Mouse (Mus musculus): Measurements from ENCODE around the gene Mgmt. TPM values are rescaled to one million over a fixed set of nuclear protein-coding genes. Genes with fewer than 3 reads are reported as not detected.

Mgmt gene
- total and polyA plus RNA-seq, 3 experiments, result not detected

GRCm38 (mm10) chr7:136930451-136930850, 36.0 kb downstream of the Mgmt start:
- no peaks in the 10 kb centered on the region for H3K79me2 ChIP-seq (ENCODE audit: control insufficient read depth, insufficient read depth, low read length, poor library complexity)
- H3K9me3 ChIP-seq (replicated peaks; ENCODE audit: insufficient read depth, low read length), result no peaks in the 10 kb centered on the region
- no peak for DNase-seq (ENCODE audit: low read depth, low spot score)
- no peaks in the 10 kb centered on the region for H3K4me1 ChIP-seq (ENCODE audit: control insufficient read depth in 1 of 2, insufficient read depth in 2 of 2, low read length in 2 of 2)
- TF ChIP-seq NRF1 (IDR thresholded peaks at IDR 0.05; ENCODE audit: insufficient read depth, low read depth, low read length, poor library complexity, severe bottlenecking) (no peak), SIN3A (IDR thresholded peaks at IDR 0.05; ENCODE audit: low read length) (no peak), KAT2A (conservative IDR thresholded peaks at IDR 0.05; ENCODE audit: low read depth, low read length) (no peak), MEF2A (IDR thresholded peaks at IDR 0.05; ENCODE audit: extremely low read depth, insufficient replicate concordance, low read depth, low read length, poor library complexity, severe bottlenecking) (no peak), TBP (IDR thresholded peaks at IDR 0.05; ENCODE audit: low read depth, low read length) (no peak), ZC3H11A (IDR thresholded peaks at IDR 0.05; ENCODE audit: low read depth, low read length) (no peak), EP300 (IDR thresholded peaks at IDR 0.05; ENCODE audit: low read depth in 1 of 2, low read length in 2 of 2) (no peak), POLR2AphosphoS5 (IDR thresholded peaks at IDR 0.05; ENCODE audit: borderline replicate concordance, low read depth, low read length) (no peak), UBTF (IDR thresholded peaks at IDR 0.05; ENCODE audit: borderline replicate concordance, insufficient read depth, low read depth, low read length) (no peak), HCFC1 (IDR thresholded peaks at IDR 0.05; ENCODE audit: low read depth, low read length) (no peak), ZMIZ1 (IDR thresholded peaks at IDR 0.05; ENCODE audit: low read depth, low read length) (no peak), TAL1 (IDR thresholded peaks at IDR 0.05; ENCODE audit: low read length) (no peak), CHD2 (IDR thresholded peaks at IDR 0.05; ENCODE audit: low read length) (no peak), GATA1 (IDR thresholded peaks at IDR 0.05; ENCODE audit: low read depth, low read length) (no peak), MAX (IDR thresholded peaks at IDR 0.05; ENCODE audit: low read length) (no peak)
- no peaks in the 10 kb centered on the region for H3K36me3 ChIP-seq (ENCODE audit: control insufficient read depth in 1 of 2, insufficient read depth in 2 of 2, low read length in 2 of 2)
- H3K27me3 ChIP-seq (ENCODE audit: control insufficient read depth in 1 of 2, insufficient read depth in 2 of 2, low read length in 2 of 2), result no peaks in the 10 kb centered on the region
- H3K4me3 ChIP-seq (ENCODE audit: control insufficient read depth in 1 of 2, insufficient read depth in 1 of 2, low read depth in 2 of 2, low read length in 2 of 2), result no peak overlapping the region
- H3K27ac ChIP-seq (ENCODE audit: control insufficient read depth, low read depth, low read length), result no peak overlapping the region
- no peak overlapping the region for H3K9ac ChIP-seq (ENCODE audit: control insufficient read depth, low read depth, low read length, poor library complexity, severe bottlenecking)

- Histone ChIP-seq H3K36me3 (ENCODE audit: control insufficient read depth in 1 of 2, insufficient read depth in 2 of 2, low read length in 2 of 2) (no peaks in the 10 kb centered on the region), H3K9me3 (replicated peaks; ENCODE audit: insufficient read depth, low read length) (no peaks in the 10 kb centered on the region), H3K4me1 (ENCODE audit: control insufficient read depth in 1 of 2, insufficient read depth in 2 of 2, low read length in 2 of 2) (no peaks in the 10 kb centered on the region), H3K79me2 (ENCODE audit: control insufficient read depth, insufficient read depth, low read length, poor library complexity) (no peaks in the 10 kb centered on the region), H3K4me3 (ENCODE audit: control insufficient read depth in 1 of 2, insufficient read depth in 1 of 2, low read depth in 2 of 2, low read length in 2 of 2) (no peak overlapping the region), H3K27me3 (ENCODE audit: control insufficient read depth in 1 of 2, insufficient read depth in 2 of 2, low read length in 2 of 2) (no peaks in the 10 kb centered on the region), H3K9ac (ENCODE audit: control insufficient read depth, low read depth, low read length, poor library complexity, severe bottlenecking) (no peak overlapping the region), H3K27ac (ENCODE audit: control insufficient read depth, low read depth, low read length) (no peak overlapping the region)
- TF ChIP-seq EP300 (IDR thresholded peaks at IDR 0.05; ENCODE audit: low read depth in 1 of 2, low read length in 2 of 2), result no peak
- TF ChIP-seq CTCF (IDR thresholded peaks at IDR 0.05 in 2 of 3, conservative IDR thresholded peaks at IDR 0.05 in 1 of 3; ENCODE audit: control insufficient read depth in 1 of 3, insufficient read depth in 1 of 3, low read depth in 2 of 3, low read length in 3 of 3, poor library complexity in 1 of 3, severe bottlenecking in 1 of 3), result no peak
- TF ChIP-seq HCFC1 (IDR thresholded peaks at IDR 0.05; ENCODE audit: low read depth, low read length), result no peak
- no peak for TF ChIP-seq CHD1 (IDR thresholded peaks at IDR 0.05; ENCODE audit: low read depth, low read length)
- no peak for TF ChIP-seq E2F4 (IDR thresholded peaks at IDR 0.05; ENCODE audit: borderline replicate concordance, low read depth, low read length)
- TF ChIP-seq POLR2A (IDR thresholded peaks at IDR 0.05; ENCODE audit: control insufficient read depth in 1 of 2, insufficient read depth in 1 of 2, low read depth in 1 of 2, low read length in 2 of 2, poor library complexity in 1 of 2), result no peak
- no peak for TF ChIP-seq SMC3 (IDR thresholded peaks at IDR 0.05; ENCODE audit: low read depth, low read length)
- TF ChIP-seq TBP (IDR thresholded peaks at IDR 0.05; ENCODE audit: low read depth, low read length), result no peak
- TF ChIP-seq TAL1 (IDR thresholded peaks at IDR 0.05; ENCODE audit: low read length), result no peak
- no peak for TF ChIP-seq ETS1 (IDR thresholded peaks at IDR 0.05; ENCODE audit: low read depth, low read length)
- no peak for TF ChIP-seq RAD21 (IDR thresholded peaks at IDR 0.05; ENCODE audit: low read depth, low read length)
- TF ChIP-seq TCF12 (IDR thresholded peaks at IDR 0.05; ENCODE audit: low read depth, low read length), result no peak
- no peak for TF ChIP-seq RCOR1 (IDR thresholded peaks at IDR 0.05; ENCODE audit: low read depth, low read length)
- no peak for TF ChIP-seq MYB (IDR thresholded peaks at IDR 0.05; ENCODE audit: low read depth, low read length)
- no peak for TF ChIP-seq MAX (IDR thresholded peaks at IDR 0.05; ENCODE audit: low read length)
- no peak for DNase-seq (ENCODE audit: low read depth, low spot score)
Observed at GRCm38 (mm10) chr7:136933367-136933766, 39.0 kb downstream of the Mgmt start.
